Mouse (Mus musculus): ENCODE measurements around the gene Tmem119. TPM values are rescaled to one million over a fixed set of nuclear protein-coding genes. Genes with fewer than 3 reads are reported as not detected.

Gene Tmem119
- total and polyA plus RNA-seq, 3 experiments = 0.13 TPM; not detected in 2

DNA sequence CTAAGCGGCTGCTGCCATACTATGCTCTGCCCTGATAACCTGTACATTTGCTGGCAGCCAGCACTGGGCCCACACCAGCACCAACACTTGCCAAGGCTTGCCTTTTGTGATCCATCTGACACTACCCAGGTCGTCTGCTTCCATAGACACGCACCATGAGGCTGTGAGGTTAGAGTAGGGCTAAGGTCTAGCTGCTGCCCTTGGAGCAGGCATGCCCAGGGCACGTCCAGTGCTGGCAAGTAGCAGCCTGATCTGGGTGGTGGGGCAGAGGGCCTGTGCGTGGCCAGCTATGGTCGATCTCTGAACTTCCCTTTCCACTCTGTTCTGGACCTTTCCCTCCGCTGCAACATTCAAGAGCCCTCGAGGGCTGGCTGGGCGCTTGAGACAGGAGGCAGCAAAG is 42.6 kb upstream of the Tmem119 start:
- no peaks in the 10 kb centered on the region for H3K79me2 ChIP-seq (ENCODE audit: control insufficient read depth, insufficient read depth, low read length, poor library complexity)
- no peaks in the 10 kb centered on the region for H3K9me3 ChIP-seq (replicated peaks; ENCODE audit: insufficient read depth, low read length)
- 0 out of 4 replicates have a peak, but pooled peaks cover 0 to 2% of the 10 kb centered on the region in 2 experiments for H3K4me1 ChIP-seq (ENCODE audit: control insufficient read depth in 1 of 2, insufficient read depth in 2 of 2, low read length in 2 of 2)
- TF ChIP-seq RAD21 (IDR thresholded peaks at IDR 0.05; ENCODE audit: low read depth, low read length) (no peak), UBTF (IDR thresholded peaks at IDR 0.05; ENCODE audit: borderline replicate concordance, insufficient read depth, low read depth, low read length) (no peak), EP300 (IDR thresholded peaks at IDR 0.05; ENCODE audit: low read depth in 1 of 2, low read length in 2 of 2) (no peak), MEF2A (IDR thresholded peaks at IDR 0.05; ENCODE audit: extremely low read depth, insufficient replicate concordance, low read depth, low read length, poor library complexity, severe bottlenecking) (no peak), NRF1 (IDR thresholded peaks at IDR 0.05; ENCODE audit: insufficient read depth, low read depth, low read length, poor library complexity, severe bottlenecking) (no peak), SMC3 (IDR thresholded peaks at IDR 0.05; ENCODE audit: low read depth, low read length) (no peak), POLR2AphosphoS2 (IDR thresholded peaks at IDR 0.05; ENCODE audit: low read length) (no peak), USF2 (IDR thresholded peaks at IDR 0.05; ENCODE audit: borderline replicate concordance in 1 of 2, insufficient read depth in 1 of 2, low read depth in 1 of 2, low read length in 2 of 2) (no peak), CTCF (IDR thresholded peaks at IDR 0.05 in 2 of 3, conservative IDR thresholded peaks at IDR 0.05 in 1 of 3; ENCODE audit: control insufficient read depth in 1 of 3, insufficient read depth in 1 of 3, low read depth in 2 of 3, low read length in 3 of 3, poor library complexity in 1 of 3, severe bottlenecking in 1 of 3) (no peak), MYB (IDR thresholded peaks at IDR 0.05; ENCODE audit: low read depth, low read length) (no peak), HCFC1 (IDR thresholded peaks at IDR 0.05; ENCODE audit: low read depth, low read length) (no peak), POLR2A (IDR thresholded peaks at IDR 0.05; ENCODE audit: control insufficient read depth in 1 of 2, insufficient read depth in 1 of 2, low read depth in 1 of 2, low read length in 2 of 2, poor library complexity in 1 of 2) (no peak), JUND (IDR thresholded peaks at IDR 0.05; ENCODE audit: low read depth, low read length) (no peak), SIN3A (IDR thresholded peaks at IDR 0.05; ENCODE audit: low read length) (no peak), TAL1 (IDR thresholded peaks at IDR 0.05; ENCODE audit: low read length) (no peak), GATA1 (IDR thresholded peaks at IDR 0.05; ENCODE audit: low read depth, low read length) (no peak), KAT2A (conservative IDR thresholded peaks at IDR 0.05; ENCODE audit: low read depth, low read length) (no peak), MAZ (IDR thresholded peaks at IDR 0.05; ENCODE audit: low read depth, low read length) (no peak), MAFK (IDR thresholded peaks at IDR 0.05; ENCODE audit: borderline replicate concordance, low read depth, low read length) (no peak), ZNF384 (IDR thresholded peaks at IDR 0.05; ENCODE audit: low read depth, low read length) (no peak)
- no peak overlapping the region for H3K4me3 ChIP-seq (ENCODE audit: control insufficient read depth in 1 of 2, insufficient read depth in 1 of 2, low read depth in 2 of 2, low read length in 2 of 2)
- H3K36me3 ChIP-seq (ENCODE audit: control insufficient read depth in 1 of 2, insufficient read depth in 2 of 2, low read length in 2 of 2) = no peaks in the 10 kb centered on the region; a peak in 1 of 4 replicates
- H3K27me3 ChIP-seq (ENCODE audit: control insufficient read depth in 1 of 2, insufficient read depth in 2 of 2, low read length in 2 of 2) = no peaks in the 10 kb centered on the region
- no peak for DNase-seq (ENCODE audit: low read depth, low spot score)
- H3K9ac ChIP-seq (ENCODE audit: control insufficient read depth, low read depth, low read length, poor library complexity, severe bottlenecking) = no peak overlapping the region
- H3K27ac ChIP-seq (ENCODE audit: control insufficient read depth, low read depth, low read length) = no peak overlapping the region

DNA sequence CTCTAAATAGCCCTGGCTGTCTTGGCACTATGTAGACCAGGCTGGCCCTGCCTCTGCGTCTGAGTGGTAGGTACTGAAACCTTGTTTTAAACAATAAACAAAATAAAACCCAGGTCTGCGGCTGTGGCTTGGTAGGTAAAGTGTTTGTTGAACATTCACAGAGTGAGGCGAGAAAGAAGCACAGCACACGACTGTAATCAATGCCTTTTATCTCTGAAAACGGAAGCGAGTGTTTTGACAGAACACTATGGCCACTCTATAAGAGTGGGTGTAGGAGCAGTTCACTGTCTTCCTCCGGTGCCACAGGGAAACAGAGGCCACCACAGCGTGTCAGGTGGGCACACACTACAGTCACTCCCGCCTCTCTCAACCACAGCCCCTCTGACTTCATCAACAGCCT is 41.9 kb upstream of the Tmem119 start:
- 0 out of 4 replicates have a peak, but pooled peaks cover 0 to 2% of the 10 kb centered on the region in 2 experiments for H3K4me1 ChIP-seq (ENCODE audit: control insufficient read depth in 1 of 2, insufficient read depth in 2 of 2, low read length in 2 of 2)
- no peaks in the 10 kb centered on the region for H3K27me3 ChIP-seq (ENCODE audit: control insufficient read depth in 1 of 2, insufficient read depth in 2 of 2, low read length in 2 of 2)
- TF ChIP-seq ZC3H11A (IDR thresholded peaks at IDR 0.05; ENCODE audit: low read depth, low read length) (no peak), USF2 (IDR thresholded peaks at IDR 0.05; ENCODE audit: borderline replicate concordance in 1 of 2, insufficient read depth in 1 of 2, low read depth in 1 of 2, low read length in 2 of 2) (no peak), RAD21 (IDR thresholded peaks at IDR 0.05; ENCODE audit: low read depth, low read length) (no peak), TCF12 (IDR thresholded peaks at IDR 0.05; ENCODE audit: low read depth, low read length) (no peak), HCFC1 (IDR thresholded peaks at IDR 0.05; ENCODE audit: low read depth, low read length) (no peak), MYB (IDR thresholded peaks at IDR 0.05; ENCODE audit: low read depth, low read length) (no peak), MXI1 (IDR thresholded peaks at IDR 0.05; ENCODE audit: low read depth, low read length) (no peak), SIN3A (IDR thresholded peaks at IDR 0.05; ENCODE audit: low read length) (no peak), ELF1 (IDR thresholded peaks at IDR 0.05; ENCODE audit: low read depth, low read length) (no peak), CHD1 (IDR thresholded peaks at IDR 0.05; ENCODE audit: low read depth, low read length) (no peak), POLR2AphosphoS5 (IDR thresholded peaks at IDR 0.05; ENCODE audit: borderline replicate concordance, low read depth, low read length) (no peak), UBTF (IDR thresholded peaks at IDR 0.05; ENCODE audit: borderline replicate concordance, insufficient read depth, low read depth, low read length) (no peak), GATA1 (IDR thresholded peaks at IDR 0.05; ENCODE audit: low read depth, low read length) (no peak), E2F4 (IDR thresholded peaks at IDR 0.05; ENCODE audit: borderline replicate concordance, low read depth, low read length) (no peak), MAFK (IDR thresholded peaks at IDR 0.05; ENCODE audit: borderline replicate concordance, low read depth, low read length) (no peak), ZMIZ1 (IDR thresholded peaks at IDR 0.05; ENCODE audit: low read depth, low read length) (no peak), NELFE (IDR thresholded peaks at IDR 0.05; ENCODE audit: low read depth, low read length) (no peak)
- H3K9ac ChIP-seq (ENCODE audit: control insufficient read depth, low read depth, low read length, poor library complexity, severe bottlenecking) = no peak overlapping the region
- H3K79me2 ChIP-seq (ENCODE audit: control insufficient read depth, insufficient read depth, low read length, poor library complexity) = no peaks in the 10 kb centered on the region
- no peak for DNase-seq (ENCODE audit: low read depth, low spot score)
- no peak overlapping the region for H3K4me3 ChIP-seq (ENCODE audit: control insufficient read depth in 1 of 2, insufficient read depth in 1 of 2, low read depth in 2 of 2, low read length in 2 of 2)
- no peaks in the 10 kb centered on the region; a peak in 1 of 4 replicates for H3K36me3 ChIP-seq (ENCODE audit: control insufficient read depth in 1 of 2, insufficient read depth in 2 of 2, low read length in 2 of 2)
- no peak overlapping the region for H3K27ac ChIP-seq (ENCODE audit: control insufficient read depth, low read depth, low read length)
- no peaks in the 10 kb centered on the region for H3K9me3 ChIP-seq (replicated peaks; ENCODE audit: insufficient read depth, low read length)

Measured in MEL (cell line).